Mouse (Mus musculus) olfactory bulb, adult 2 months (tissue): ENCODE measurements around the gene Drosha. TPM values are rescaled to one million over a fixed set of nuclear protein-coding genes. Genes with fewer than 3 reads are reported as not detected.
A peak's percentile ranks its signal among the peaks of the same experiment; 100 is the strongest.
"Not testable (repeated sequence)": the region's sequence is repeated elsewhere in the genome, so short reads cannot be mapped to it uniquely, and the experiment has no call there.

Experiments
- H3K27ac ChIP-seq: fragments of 200-500 bp; 2 replicates; pipeline ENCODE4 v1.5.1; 2012; ENCODE audit warnings: low read depth, low read length; ENCODE audit not compliant: insufficient read depth
- H3K4me1 ChIP-seq: fragments of 200-500 bp; 2 replicates; pipeline ENCODE4 v1.6.1; 2012; ENCODE audit warnings: low read length; ENCODE audit not compliant: control insufficient read depth, insufficient read depth
- H3K4me3 ChIP-seq: fragments of 200-500 bp; 2 replicates; pipeline ENCODE4 v1.5.1; 2012; ENCODE audit warnings: mild to moderate bottlenecking, low read depth, low read length, moderate library complexity; ENCODE audit not compliant: insufficient read depth
- CTCF ChIP-seq: fragments of 200-500 bp; IDR thresholded peaks from 2 replicates; pipeline ENCODE4 v1.5.1; 2012; ENCODE audit warnings: low read depth, mild to moderate bottlenecking, low read length, moderate library complexity; ENCODE audit not compliant: insufficient read depth
- POLR2A ChIP-seq: fragments of 200-500 bp; IDR thresholded peaks from 2 replicates; pipeline ENCODE4 v1.6.1; 2012; ENCODE audit warnings: mild to moderate bottlenecking, low read depth, low read length, moderate library complexity; ENCODE audit not compliant: insufficient read depth
- WGBS: fragments of 180-500 bp; shearing (Covaris S2); methylation state at CpG from one replicate; pipeline ENCODE4 v1.1.7; 2018; 5-methylcytosine and 5-hydroxymethylcytosine counted together
- polyA plus RNA-seq: library from polyadenylated mRNA; stranded (reverse); fragments of >200 nt; gene quantifications from 2 replicates; pipeline ENCODE4 v1.2.4, GENCODE M21; 2012; ENCODE audit warnings: low replicate concordance; ENCODE audit not compliant: missing spikeins, insufficient read depth, insufficient read length

Gene Drosha
- polyA plus RNA-seq, 1 experiment: not detected

GRCm38 (mm10) chr15:12800405-12801141 is 24.0 kb upstream of the Drosha start:
- H3K4me1 ChIP-seq: no peaks in the 10 kb centered on the region
- 60% methylated on average over 15 of the region's 15 CpGs for WGBS
- H3K27ac ChIP-seq: no peak overlapping the region
- no peak overlapping the region for H3K4me3 ChIP-seq
- TF ChIP-seq CTCF (no peak), POLR2A (no peak)

- not testable (repeated sequence) for H3K27ac ChIP-seq, H3K4me1 ChIP-seq, H3K4me3 ChIP-seq
- 83% methylated on average over 2 of the region's 2 CpGs for WGBS
Measured at GRCm38 (mm10) chr15:12801142-12801506, 23.5 kb upstream of the Drosha start.

- TF ChIP-seq CTCF: no peak
- TF ChIP-seq POLR2A: no peak
- 83% methylated on average over 4 of the region's 4 CpGs for WGBS
- no peaks in the 10 kb centered on the region for H3K4me1 ChIP-seq
- no peak overlapping the region for H3K27ac ChIP-seq
- H3K4me3 ChIP-seq: no peak overlapping the region
Measured at GRCm38 (mm10) chr15:12805071-12805470, 19.5 kb upstream of the Drosha start.

- WGBS: 96% methylated on average over 10 of the region's 10 CpGs
- H3K4me3 ChIP-seq: no peak overlapping the region
- TF ChIP-seq POLR2A (no peak), CTCF (no peak)
- no peak overlapping the region for H3K27ac ChIP-seq
- no peaks in the 10 kb centered on the region for H3K4me1 ChIP-seq
Measured at GRCm38 (mm10) chr15:12807088-12807487, 17.5 kb upstream of the Drosha start.

GRCm38 (mm10) chr15:12809305-12809704 is 15.3 kb upstream of the Drosha start:
- Histone ChIP-seq H3K4me3 (no peak overlapping the region), H3K4me1 (no peaks in the 10 kb centered on the region), H3K27ac (no peak overlapping the region)
- TF ChIP-seq POLR2A: no peak
- no peak for TF ChIP-seq CTCF
- WGBS: 85% methylated on average over 6 of the region's 6 CpGs

- Histone ChIP-seq H3K4me1 (no peaks in the 10 kb centered on the region), H3K4me3 (no peak overlapping the region), H3K27ac (no peak overlapping the region)
- 96% methylated on average over 11 of the region's 11 CpGs for WGBS
- no peak for TF ChIP-seq CTCF
- TF ChIP-seq POLR2A: no peak
Measured at GRCm38 (mm10) chr15:12812646-12813045, 12.0 kb upstream of the Drosha start.

GRCm38 (mm10) chr15:12817592-12817991 is 7.0 kb upstream of the Drosha start:
- WGBS: 94% methylated on average over 8 of the region's 8 CpGs
- Histone ChIP-seq H3K27ac (no peak overlapping the region), H3K4me1 (peaks cover 3% of the 10 kb centered on the region; the same call in 1 of the 2 replicates), H3K4me3 (no peak overlapping the region)
- no peak for TF ChIP-seq POLR2A
- no peak for TF ChIP-seq CTCF

- Histone ChIP-seq H3K4me1 (peaks cover 10% of the 10 kb centered on the region), H3K27ac (no peak overlapping the region), H3K4me3 (no peak overlapping the region)
- TF ChIP-seq POLR2A: no peak
- TF ChIP-seq CTCF: no peak
- WGBS: 70% methylated on average over 9 of the region's 9 CpGs
Measured at GRCm38 (mm10) chr15:12822416-12823395, 1.9 kb upstream of the Drosha start.

- Histone ChIP-seq H3K4me3 (0 out of 2 replicates have a peak overlapping the region, but pooled peaks have one; percentile 66), H3K27ac (no peak overlapping the region), H3K4me1 (peaks cover 10% of the 10 kb centered on the region)
- TF ChIP-seq POLR2A (no peak), CTCF (no peak)
- 95% methylated on average over 2 of the region's 2 CpGs for WGBS
Measured at GRCm38 (mm10) chr15:12823455-12824119, 1.0 kb upstream of the Drosha start.
